ENCODE assay signal across 8 mouse cellular contexts in the genomic region with DNA sequence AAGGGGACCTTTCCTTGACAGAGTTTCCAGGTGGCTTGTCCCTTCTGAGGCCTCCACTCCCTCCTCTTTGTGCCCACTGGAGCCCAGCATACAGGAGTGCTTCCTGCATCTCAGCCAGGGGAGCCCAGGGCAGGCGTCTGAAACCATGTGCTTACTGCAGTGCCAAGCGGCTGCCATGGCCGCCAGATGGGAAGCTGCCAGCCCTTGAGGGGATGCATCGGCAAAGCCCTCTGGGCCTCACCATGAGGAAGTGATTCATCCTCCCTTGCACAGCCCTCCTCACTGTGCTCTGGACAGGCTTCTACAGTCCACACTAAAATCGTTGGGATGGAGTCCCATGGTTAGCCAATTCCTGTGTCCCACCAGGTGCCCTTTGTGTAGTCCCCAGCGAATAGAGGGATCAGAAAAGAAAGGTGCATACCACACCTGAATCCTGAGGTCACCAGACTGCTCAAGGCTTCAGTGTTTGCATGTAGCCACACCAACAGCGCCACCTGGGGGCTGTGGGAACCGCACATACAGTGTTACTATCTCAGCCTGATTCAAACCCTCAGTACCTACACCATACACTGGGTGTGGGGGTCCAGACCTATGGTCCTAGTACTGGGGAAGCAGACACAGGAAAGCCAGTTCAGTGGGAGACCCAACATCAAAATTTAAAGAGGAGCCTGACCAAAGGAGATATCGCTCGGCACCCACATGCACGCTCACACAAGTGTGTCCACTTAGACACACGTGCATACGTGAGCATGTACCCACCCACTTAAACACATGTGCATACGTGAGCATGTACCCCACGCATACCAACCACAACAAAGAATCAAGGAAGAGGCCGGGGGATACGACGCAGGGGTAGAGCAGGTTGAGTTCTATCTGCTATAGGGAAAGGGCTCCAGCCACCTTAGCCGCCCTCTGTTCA. TPM values are rescaled to one million over a fixed set of nuclear protein-coding genes. Genes with fewer than 3 reads are reported as not detected.
DNase-seq lines count a peak whose midpoint lies in the region; ATAC-seq and TF ChIP-seq lines count a peak whose summit lies in the region.

No protein-coding gene starts in this region.

- 73% methylated on average over 19 of the region's 19 CpGs for WGBS in heart, embryonic 16.5 days
- WGBS in neural tube, embryonic 15.5 days, result 81% methylated on average over 19 of the region's 19 CpGs

- no peak for TF ChIP-seq POLR2A in embryonic fibroblast, embryonic 13.5 days (IDR thresholded peaks at IDR 0.05; ENCODE audit: low read depth, low read length)

- no peaks in the 10 kb centered on the region for H3K36me3 ChIP-seq in heart, embryonic 16.5 days (ENCODE audit: control insufficient read depth, insufficient read depth)
- no peaks in the 10 kb centered on the region for H3K36me3 ChIP-seq in neural tube, embryonic 15.5 days

- TF ChIP-seq CTCF in embryonic fibroblast, embryonic 13.5 days (IDR thresholded peaks at IDR 0.05; ENCODE audit: borderline replicate concordance, insufficient read depth, low read length), result peak; percentile 35; the same call in 1 of the 2 replicates

- no peak overlapping the region for H3K27ac ChIP-seq in heart, embryonic 16.5 days (ENCODE audit: low read length)
- H3K27ac ChIP-seq in embryonic fibroblast, embryonic 13.5 days (ENCODE audit: insufficient read depth, low read length), result no peak overlapping the region
- no peak overlapping the region for H3K27ac ChIP-seq in neural tube, embryonic 15.5 days (replicated peaks)

- no peak overlapping the region for H3K4me3 ChIP-seq in heart, embryonic 16.5 days (ENCODE audit: low read length)
- H3K4me3 ChIP-seq in embryonic fibroblast, embryonic 13.5 days (ENCODE audit: insufficient read depth, low read length), result no peak overlapping the region
- H3K4me3 ChIP-seq in neural tube, embryonic 15.5 days (replicated peaks), result no peak overlapping the region

- no peaks in the 10 kb centered on the region for H3K27me3 ChIP-seq in heart, embryonic 16.5 days (ENCODE audit: control insufficient read depth, insufficient read depth, low read length)
- no peaks in the 10 kb centered on the region for H3K27me3 ChIP-seq in neural tube, embryonic 15.5 days (replicated peaks)

- no peaks in the 10 kb centered on the region for H3K9me3 ChIP-seq in heart, embryonic 16.5 days (replicated peaks; ENCODE audit: control insufficient read depth, low read length)
- no peaks in the 10 kb centered on the region for H3K9me3 ChIP-seq in neural tube, embryonic 15.5 days (replicated peaks)

- DNase-seq in heart, adult 11 months, result no peak
- DNase-seq in B cell, adult 2 months, result peak; percentile 45 to 48
- DNase-seq in adrenal gland, postnatal 25 days, result peak; percentile 62
- DNase-seq in kidney, postnatal 25 days, result peak; percentile 69 to 70
- DNase-seq in ovary, postnatal 14 days (ENCODE audit: low spot score), result no peak

- no peak overlapping the region for H3K4me2 ChIP-seq in heart, embryonic 16.5 days (ENCODE audit: low read depth, low read length)
- H3K4me2 ChIP-seq in neural tube, embryonic 15.5 days, result no peak overlapping the region

- no peaks in the 10 kb centered on the region for H3K4me1 ChIP-seq in heart, embryonic 16.5 days (ENCODE audit: control insufficient read depth, insufficient read depth, low read length)
- H3K4me1 ChIP-seq in embryonic fibroblast, embryonic 13.5 days (ENCODE audit: control insufficient read depth, insufficient read depth, low read length), result no peaks in the 10 kb centered on the region
- H3K4me1 ChIP-seq in neural tube, embryonic 15.5 days, result no peaks in the 10 kb centered on the region

- ATAC-seq in heart, embryonic 16.5 days (replicated peaks; ENCODE audit: extremely low read depth, insufficient read depth, low FRiP score), result 0 out of 2 replicates have a peak, but pooled peaks have one; percentile 33
- peak; percentile 49 for ATAC-seq in neural tube, embryonic 15.5 days (ENCODE audit: low FRiP score)

- H3K9ac ChIP-seq in heart, embryonic 16.5 days (ENCODE audit: low read length), result no peak overlapping the region
- no peak overlapping the region for H3K9ac ChIP-seq in neural tube, embryonic 15.5 days (replicated peaks)

RNA-seq across cellular contexts. Expression of gene Gprc5b, which starts 27.5 kb away (rescaled TPM):
- 5.3 and 5.8 TPM in 2 replicates for polyA plus RNA-seq in heart, embryonic 16.5 days (2015; fragmentation: Nextera tagmentation; extraction: Ambion mirVana)
- total RNA-seq in adrenal gland, postnatal 25 days (2021), result 102 and 104 TPM in 2 replicates
- 9.7 and 10.9 TPM in 2 replicates for polyA plus RNA-seq in embryonic fibroblast, embryonic 13.5 days (2011; ENCODE audit: insufficient read length, low read depth, missing spikeins)
- 5.2 and 6.6 TPM in 2 replicates for polyA plus RNA-seq in neural tube, embryonic 15.5 days (2015; fragmentation: Nextera tagmentation; extraction: Ambion mirVana)

Comparison
In these comparisons a context has a peak if more than half of its experiments do, and no peak if none do; other contexts are left out.
1. DNase-seq: peak in B cell, adult 2 months (2 of 2), adrenal gland, postnatal 25 days (single experiment) and kidney, postnatal 25 days (2 of 2); none in heart, adult 11 months (single experiment) and ovary, postnatal 14 days (single experiment).